Mouse (Mus musculus) liver, postnatal 0 days (tissue): ENCODE data around the gene Sfxn4. TPM values are rescaled to one million over a fixed set of nuclear protein-coding genes. Genes with fewer than 3 reads are reported as not detected.
"Not testable (repeated sequence)": the region's sequence is repeated elsewhere in the genome, so short reads cannot be mapped to it uniquely, and the experiment has no call there.

ENCODE experiments used
- ATAC-seq: fragments of 200-750 bp; cut with Nextera tagmentation; 2 replicates; pipeline ENCODE4 v1.8.0; 2017; ENCODE audit warnings: mild to moderate bottlenecking, moderate library complexity
- DNase-seq: peaks from one replicate; pipeline ENCODE4 v3.0.0-alpha.2; 2016
- H3K27ac ChIP-seq: fragments of 300-500 bp; sonication (generic); 2 replicates; pipeline ENCODE4 v1.5.1; 2014; ENCODE audit warnings: antibody characterized with exemption, moderate library complexity, mild to moderate bottlenecking, low read depth
- H3K27me3 ChIP-seq: fragments of 300-500 bp; sonication (generic); 2 replicates; pipeline ENCODE4 v1.6.1; 2014; ENCODE audit warnings: low read length, control low read depth, mixed read lengths; ENCODE audit not compliant: insufficient read depth
- H3K36me3 ChIP-seq: fragments of 300-500 bp; sonication (generic); replicated peaks from 2 replicates; pipeline ENCODE4 v1.6.1; 2014; ENCODE audit warnings: mild to moderate bottlenecking, control low read depth, low read length, moderate library complexity, mixed read lengths; ENCODE audit not compliant: insufficient read depth
- H3K4me1 ChIP-seq: fragments of 300-500 bp; sonication (generic); 2 replicates; pipeline ENCODE4 v1.6.1; 2014; ENCODE audit warnings: antibody characterized with exemption, mild to moderate bottlenecking, control low read depth; ENCODE audit not compliant: insufficient read depth
- H3K4me2 ChIP-seq: fragments of 300-500 bp; sonication (generic); 2 replicates; pipeline ENCODE4 v1.6.1; 2014; ENCODE audit warnings: low read depth, mild to moderate bottlenecking, low read length, moderate library complexity, mixed read lengths
- H3K4me3 ChIP-seq: fragments of 300-500 bp; sonication (generic); 2 replicates; pipeline ENCODE4 v1.5.1; 2014; ENCODE audit warnings: low read depth, low read length
- H3K9ac ChIP-seq: fragments of 300-500 bp; sonication (generic); replicated peaks from 2 replicates; pipeline ENCODE4 v1.6.1; 2014; ENCODE audit warnings: mild to moderate bottlenecking, moderate library complexity
- H3K9me3 ChIP-seq: fragments of 300-500 bp; sonication (generic); 2 replicates; pipeline ENCODE4 v1.6.1; 2016; ENCODE audit warnings: mild to moderate bottlenecking, control low read depth, low read length, mixed read lengths
- CTCF ChIP-seq: sonication (generic); IDR thresholded peaks from 2 replicates; pipeline ENCODE4 v1.5.1; 2016; ENCODE audit warnings: antibody characterized with exemption, low read depth
- EP300 ChIP-seq: IDR thresholded peaks from 2 replicates; pipeline ENCODE4 v1.6.1; 2016; ENCODE audit warnings: antibody characterized with exemption, low read depth, mild to moderate bottlenecking
- WGBS: fragments of 180-500 bp; shearing (Covaris S2); extraction: QIAGEN DNeasy Blood & Tissue Kit; methylation state at CpG from one replicate; pipeline ENCODE4 v1.1.7; 2014; ENCODE audit not compliant: insufficient replicate concordance; 5-methylcytosine and 5-hydroxymethylcytosine counted together
- polyA plus RNA-seq: library from polyadenylated mRNA; unstranded; fragments of >200 nt; fragmentation: Nextera tagmentation; extraction: Ambion mirVana; gene quantifications from 2 replicates; pipeline ENCODE4 v1.2.1, GENCODE M21; 2015

The Sfxn4 gene
- polyA plus RNA-seq, 1 experiment from 2014 or later, result 0.47 TPM

- Histone ChIP-seq H3K4me1 (peaks cover under 1% of the 10 kb centered on the region; the same call in 1 of the 2 replicates), H3K27me3 (no peaks in the 10 kb centered on the region), H3K9ac (no peak overlapping the region), H3K9me3 (no peaks in the 10 kb centered on the region), H3K27ac (no peak overlapping the region), H3K4me2 (no peak overlapping the region), H3K36me3 (no peaks in the 10 kb centered on the region), H3K4me3 (no peak overlapping the region)
- 32% methylated on average over 3 of the region's 3 CpGs for WGBS
- ATAC-seq, result peak; percentile 36; the same call in 1 of the 2 replicates
- DNase-seq, result no peak
- TF ChIP-seq EP300, result no peak
- TF ChIP-seq CTCF, result peak; percentile 56
Measured at GRCm38 (mm10) chr19:60883129-60883528, 21.9 kb upstream of the Sfxn4 start.

GRCm38 (mm10) chr19:60874064-60874694 lies 12.9 kb upstream of the Sfxn4 start, which contains the start of gene Prdx3:
Gene Prdx3, minus strand, starts transcription at chr19:60874556.
- ATAC-seq, result peak; percentile 98
- H3K27me3 ChIP-seq, result no peaks in the 10 kb centered on the region
- H3K27ac ChIP-seq, result peak within 1 kb of the TSS; percentile 97
- peaks cover 21% of the 10 kb centered on the region for H3K36me3 ChIP-seq
- H3K9ac ChIP-seq, result peak within 1 kb of the TSS; percentile 91
- no peaks in the 10 kb centered on the region for H3K9me3 ChIP-seq
- WGBS, result under 1% methylated on average over 27 of the region's 28 CpGs
- DNase-seq, result peak; percentile 99
- TF ChIP-seq EP300 (no peak), CTCF (peak; percentile 16; the same call in 1 of the 2 replicates)
- H3K4me1 ChIP-seq, result peaks cover 26% of the 10 kb centered on the region
- peak within 1 kb of the TSS; percentile 84 for H3K4me2 ChIP-seq
- peak within 1 kb of the TSS; percentile 87 for H3K4me3 ChIP-seq

- Histone ChIP-seq H3K9me3 (no peaks in the 10 kb centered on the region), H3K36me3 (peaks cover 23% of the 10 kb centered on the region), H3K27me3 (no peaks in the 10 kb centered on the region), H3K9ac (peak overlapping the region; percentile 91), H3K4me1 (peaks cover 26% of the 10 kb centered on the region), H3K4me2 (peak overlapping the region; percentile 84), H3K4me3 (peak overlapping the region; percentile 87), H3K27ac (peak overlapping the region; percentile 97)
- no peak for TF ChIP-seq CTCF
- TF ChIP-seq EP300, result peak; percentile 43; the same call in 1 of the 2 replicates
- DNase-seq (peak; percentile 49), ATAC-seq (peak; percentile 4)
- WGBS, result 0% methylated on average over 4 of the region's 4 CpGs
Measured at GRCm38 (mm10) chr19:60873501-60873900, 12.2 kb upstream of the Sfxn4 start.

- Histone ChIP-seq H3K9me3 (no peaks in the 10 kb centered on the region), H3K4me2 (peak overlapping the region; percentile 84), H3K27ac (peak overlapping the region; percentile 97), H3K9ac (peak overlapping the region; percentile 91), H3K4me1 (peaks cover 26% of the 10 kb centered on the region), H3K27me3 (no peaks in the 10 kb centered on the region), H3K4me3 (peak overlapping the region; percentile 87), H3K36me3 (peaks cover 32% of the 10 kb centered on the region)
- ATAC-seq, result peak; percentile 14; the same call in 1 of the 2 replicates
- 32% methylated on average over 1 of the region's 1 CpGs for WGBS
- no peak for DNase-seq
- TF ChIP-seq CTCF (no peak), EP300 (peak; percentile 93)
Measured at GRCm38 (mm10) chr19:60872272-60872671, 11.0 kb upstream of the Sfxn4 start.

DNA sequence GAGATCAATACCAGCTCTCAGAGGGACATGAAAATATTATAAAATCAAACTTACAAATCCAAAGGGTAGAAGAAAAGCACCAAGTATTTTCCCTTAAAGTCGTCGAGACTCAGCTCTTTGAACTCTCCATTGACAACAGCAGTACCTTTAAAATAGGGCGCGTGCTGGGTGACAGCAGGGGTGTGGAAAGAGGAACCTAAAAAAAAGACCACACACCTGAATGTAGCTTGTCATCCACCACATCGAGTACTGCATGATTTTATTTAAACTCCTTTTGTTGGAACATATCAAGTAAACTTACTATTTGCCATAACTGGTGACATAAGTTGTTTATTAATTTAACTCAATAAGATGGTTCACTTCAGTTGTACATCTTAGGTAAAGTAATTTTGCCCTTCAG lies 10.1 kb upstream of the Sfxn4 start:
- WGBS, result 83% methylated on average over 5 of the region's 5 CpGs
- H3K27ac ChIP-seq, result no peak overlapping the region
- no peak overlapping the region for H3K9ac ChIP-seq
- H3K9me3 ChIP-seq, result no peaks in the 10 kb centered on the region
- ATAC-seq (no peak), DNase-seq (no peak)
- TF ChIP-seq EP300 (no peak), CTCF (no peak)
- peaks cover 26% of the 10 kb centered on the region for H3K4me1 ChIP-seq
- H3K4me2 ChIP-seq, result peak overlapping the region; percentile 84
- H3K4me3 ChIP-seq, result peak overlapping the region; percentile 87
- peaks cover 39% of the 10 kb centered on the region for H3K36me3 ChIP-seq
- no peaks in the 10 kb centered on the region for H3K27me3 ChIP-seq

- H3K27ac ChIP-seq, result no peak overlapping the region
- peaks cover 26% of the 10 kb centered on the region for H3K4me1 ChIP-seq
- DNase-seq, result no peak
- H3K36me3 ChIP-seq, result peaks cover 39% of the 10 kb centered on the region
- H3K9ac ChIP-seq, result no peak overlapping the region
- no peaks in the 10 kb centered on the region for H3K27me3 ChIP-seq
- WGBS, result 72% methylated on average over 1 of the region's 1 CpGs
- ATAC-seq, result no peak
- H3K4me2 ChIP-seq, result no peak overlapping the region
- no peak overlapping the region; the same call in 1 of the 2 replicates for H3K4me3 ChIP-seq
- TF ChIP-seq CTCF, result peak; percentile 52
- no peak for TF ChIP-seq EP300
- no peaks in the 10 kb centered on the region for H3K9me3 ChIP-seq
Measured at GRCm38 (mm10) chr19:60870489-60870888, 9.2 kb upstream of the Sfxn4 start.

DNA sequence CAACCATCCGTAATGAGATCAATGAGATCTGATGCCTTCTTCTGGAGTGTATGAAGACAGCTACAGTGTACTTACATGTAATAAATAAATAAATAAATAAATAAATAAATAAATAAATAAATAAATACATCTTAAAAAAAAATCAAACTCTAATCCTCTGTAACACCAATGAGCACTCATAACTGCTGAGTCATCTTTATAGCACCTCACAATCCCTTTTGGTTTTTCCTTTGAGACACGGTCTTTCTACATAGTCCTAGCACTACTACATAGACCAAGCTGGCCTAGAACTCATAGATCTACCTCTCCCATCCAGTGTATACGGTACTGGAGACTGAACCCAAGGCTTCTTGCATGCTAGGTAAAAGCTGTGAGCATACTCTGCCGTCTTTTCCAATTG lies 4.9 kb upstream of the Sfxn4 start:
- 90% methylated on average over 4 of the region's 4 CpGs for WGBS
- not testable (repeated sequence) for H3K4me3 ChIP-seq, ATAC-seq, H3K27me3 ChIP-seq, H3K4me2 ChIP-seq, H3K9ac ChIP-seq, H3K27ac ChIP-seq, H3K9me3 ChIP-seq, DNase-seq
- Histone ChIP-seq H3K4me1 (peaks cover 11% of the 10 kb centered on the region), H3K36me3 (peaks cover 55% of the 10 kb centered on the region)
